Mouse (Mus musculus): Measurements from ENCODE around the gene Sall4. TPM values are rescaled to one million over a fixed set of nuclear protein-coding genes. Genes with fewer than 3 reads are reported as not detected.
A peak's percentile ranks its signal among the peaks of the same experiment; 100 is the strongest.

The Sall4 gene
- total RNA-seq, 1 experiment: 143 TPM

DNA sequence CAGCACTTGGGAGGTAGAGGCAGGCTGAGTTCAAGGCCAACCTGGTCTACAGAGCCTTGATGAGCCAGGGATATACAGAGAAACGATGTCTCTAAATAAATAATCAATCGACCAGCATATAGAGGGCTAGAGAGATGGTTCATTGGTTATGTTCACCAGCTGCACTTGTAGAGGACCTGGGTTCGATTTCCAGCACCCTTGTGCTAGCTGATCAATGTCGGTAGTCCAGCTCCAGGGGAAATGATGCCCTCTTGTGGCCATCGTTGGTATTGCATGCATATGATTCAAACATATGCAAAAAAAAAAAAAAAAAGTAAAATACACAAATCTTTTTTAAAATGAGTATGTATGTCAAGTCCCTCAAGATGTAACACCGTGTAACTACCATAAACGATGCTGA is 25.1 kb downstream of the Sall4 start:
- H3K4me3 ChIP-seq (ENCODE audit: insufficient read depth in 1 of 2, low read depth in 1 of 2, low read length in 2 of 2, poor library complexity in 1 of 2, severe bottlenecking in 1 of 2): peak overlapping the region in 1 of 2 experiments; percentile 0; a peak in 1 of 4 replicates
- H3K27ac ChIP-seq (ENCODE audit: insufficient read depth, low read depth, low read length, poor library complexity, severe bottlenecking): no peak overlapping the region
- TF ChIP-seq CHD2 (IDR thresholded peaks at IDR 0.05; ENCODE audit: low read depth, low read length) (no peak), MAFK (IDR thresholded peaks at IDR 0.05; ENCODE audit: insufficient read depth, low read depth, low read length) (no peak), ZC3H11A (IDR thresholded peaks at IDR 0.05; ENCODE audit: borderline replicate concordance, low read depth, low read length) (peak; percentile 54; the same call in 1 of the 2 replicates), HCFC1 (IDR thresholded peaks at IDR 0.05; ENCODE audit: borderline replicate concordance, insufficient read depth, low read length) (no peak), ZNF384 (IDR thresholded peaks at IDR 0.05; ENCODE audit: low read depth, low read length) (peak; percentile 99)
- H3K36me3 ChIP-seq (ENCODE audit: control insufficient read depth, insufficient read depth, low read length, poor library complexity, severe bottlenecking): no peaks in the 10 kb centered on the region
- no peaks in the 10 kb centered on the region for H3K9me3 ChIP-seq (ENCODE audit: control insufficient read depth, insufficient read depth, low read depth, low read length)
- in situ Hi-C loops (cut with MboI; ENCODE audit: low sequenced_read_pairs in 2 of 2, unreplicated experiment in 2 of 2): no loop called here
- DNase-seq (ENCODE audit: low read depth, low spot score): no peak
- peaks cover 2 to 11% of the 10 kb centered on the region in 2 experiments; a peak in 2 of 4 replicates for H3K4me1 ChIP-seq (ENCODE audit: control insufficient read depth in 2 of 2, insufficient read depth in 2 of 2, low read length in 2 of 2, poor library complexity in 1 of 2)
- no peak overlapping the region for H3K9ac ChIP-seq (ENCODE audit: insufficient read depth, low read depth, low read length, poor library complexity, severe bottlenecking)

DNA sequence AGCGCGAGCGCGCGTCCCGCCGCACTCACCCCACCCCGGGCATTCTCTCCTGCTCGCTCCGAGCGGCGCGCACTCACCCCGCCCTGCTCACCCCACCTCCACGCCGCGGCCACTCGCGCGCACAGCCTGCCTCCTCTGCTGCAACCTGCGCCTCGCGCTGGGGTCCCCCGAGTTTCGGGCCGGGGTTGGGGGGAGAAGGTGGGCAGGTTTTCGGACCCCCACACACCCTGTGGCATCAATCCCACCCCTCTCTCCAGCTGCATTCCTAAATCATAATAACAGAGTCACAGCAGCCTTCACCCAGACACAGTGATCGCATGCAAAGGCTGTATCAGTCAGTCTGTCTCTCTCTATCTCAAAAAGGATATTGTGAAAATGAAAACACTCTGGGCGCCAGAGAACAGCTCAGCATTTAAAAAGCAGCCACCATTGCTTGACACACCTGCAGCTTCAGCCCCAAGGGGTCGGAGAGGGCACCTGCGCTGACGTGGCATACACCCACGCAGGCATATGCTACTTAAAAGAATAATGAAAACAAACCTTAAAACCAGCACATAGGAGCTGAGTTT is 25.6 kb downstream of the Sall4 start, which contains the start of gene Atp9a:
TSS of gene Atp9a (minus strand) at position 351 of the 569 bp plus-strand sequence.
- DNase-seq (ENCODE audit: low read depth, low spot score): no peak
- Histone ChIP-seq H3K9me3 (ENCODE audit: control insufficient read depth, insufficient read depth, low read depth, low read length) (no peaks in the 10 kb centered on the region), H3K9ac (ENCODE audit: insufficient read depth, low read depth, low read length, poor library complexity, severe bottlenecking) (peak within 1 kb of the TSS; percentile 75), H3K27ac (ENCODE audit: insufficient read depth, low read depth, low read length, poor library complexity, severe bottlenecking) (no peak within 1 kb of the TSS; the same call in none of the 2 replicates), H3K36me3 (ENCODE audit: control insufficient read depth, insufficient read depth, low read length, poor library complexity, severe bottlenecking) (no peaks in the 10 kb centered on the region), H3K4me1 (ENCODE audit: control insufficient read depth in 2 of 2, insufficient read depth in 2 of 2, low read length in 2 of 2, poor library complexity in 1 of 2) (peaks cover 2 to 11% of the 10 kb centered on the region in 2 experiments; a peak in 2 of 4 replicates), H3K4me3 (ENCODE audit: insufficient read depth in 1 of 2, low read depth in 1 of 2, low read length in 2 of 2, poor library complexity in 1 of 2, severe bottlenecking in 1 of 2) (peak within 1 kb of the TSS; percentile 83 to 97)
- TF ChIP-seq HCFC1 (IDR thresholded peaks at IDR 0.05; ENCODE audit: borderline replicate concordance, insufficient read depth, low read length) (no peak), ZNF384 (IDR thresholded peaks at IDR 0.05; ENCODE audit: low read depth, low read length) (no peak), CHD2 (IDR thresholded peaks at IDR 0.05; ENCODE audit: low read depth, low read length) (no peak), MAFK (IDR thresholded peaks at IDR 0.05; ENCODE audit: insufficient read depth, low read depth, low read length) (no peak)
- in situ Hi-C loops (cut with MboI; ENCODE audit: low sequenced_read_pairs in 2 of 2, unreplicated experiment in 2 of 2): no loop called here

DNA sequence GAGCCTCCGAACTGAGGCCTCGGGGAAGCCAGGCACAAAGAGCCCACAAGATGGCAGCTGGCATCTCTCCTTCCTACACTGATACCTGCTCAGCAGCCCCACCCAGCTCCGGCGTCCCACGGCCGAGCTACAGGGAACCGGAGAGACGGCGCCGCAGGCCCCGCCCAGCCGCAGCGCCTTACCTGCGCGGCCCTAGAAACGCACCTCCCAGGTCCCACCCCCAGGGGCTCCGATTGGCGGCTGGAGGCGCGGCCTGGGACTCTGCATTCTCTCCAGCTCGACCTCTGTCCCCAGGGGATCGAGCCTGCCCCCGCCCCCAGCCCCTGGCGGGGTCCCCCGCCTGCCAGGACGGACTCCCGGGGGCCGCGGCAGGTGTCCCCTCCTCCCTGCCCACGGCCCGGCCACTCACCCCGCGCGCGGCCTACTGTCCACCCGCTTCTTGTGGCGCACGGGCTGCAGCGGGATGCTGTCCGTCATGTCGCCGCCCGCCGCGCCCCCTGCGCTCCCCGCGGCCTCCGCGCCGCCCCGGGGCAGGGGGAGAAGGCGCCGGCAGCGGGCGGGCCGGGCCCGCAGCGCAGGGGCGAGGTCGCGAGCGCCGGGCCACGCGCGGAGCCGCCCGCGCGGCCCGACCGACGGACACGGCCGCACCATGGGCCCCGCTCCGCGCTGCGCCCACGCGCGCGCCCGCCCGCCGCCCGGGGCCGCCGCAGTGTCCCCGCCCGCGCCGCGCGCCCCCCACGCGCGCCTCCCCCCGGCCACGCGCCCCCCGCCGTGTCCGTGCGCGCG is 26.3 kb downstream of the Sall4 start:
- peak; percentile 78 for DNase-seq (ENCODE audit: low read depth, low spot score)
- TF ChIP-seq ZC3H11A (IDR thresholded peaks at IDR 0.05; ENCODE audit: borderline replicate concordance, low read depth, low read length) (no peak), HCFC1 (IDR thresholded peaks at IDR 0.05; ENCODE audit: borderline replicate concordance, insufficient read depth, low read length) (no peak), MAFK (IDR thresholded peaks at IDR 0.05; ENCODE audit: insufficient read depth, low read depth, low read length) (no peak), ZNF384 (IDR thresholded peaks at IDR 0.05; ENCODE audit: low read depth, low read length) (no peak), CHD2 (IDR thresholded peaks at IDR 0.05; ENCODE audit: low read depth, low read length) (no peak)
- H3K9me3 ChIP-seq (ENCODE audit: control insufficient read depth, insufficient read depth, low read depth, low read length): no peaks in the 10 kb centered on the region
- H3K4me1 ChIP-seq (ENCODE audit: control insufficient read depth in 2 of 2, insufficient read depth in 2 of 2, low read length in 2 of 2, poor library complexity in 1 of 2): peaks cover 2 to 11% of the 10 kb centered on the region in 2 experiments; a peak in 2 of 4 replicates
- no peaks in the 10 kb centered on the region for H3K36me3 ChIP-seq (ENCODE audit: control insufficient read depth, insufficient read depth, low read length, poor library complexity, severe bottlenecking)
- peak overlapping the region; percentile 83 to 97 for H3K4me3 ChIP-seq (ENCODE audit: insufficient read depth in 1 of 2, low read depth in 1 of 2, low read length in 2 of 2, poor library complexity in 1 of 2, severe bottlenecking in 1 of 2)
- in situ Hi-C loops (cut with MboI; ENCODE audit: low sequenced_read_pairs in 2 of 2, unreplicated experiment in 2 of 2): no loop called here
- peak overlapping the region; percentile 70 for H3K27ac ChIP-seq (ENCODE audit: insufficient read depth, low read depth, low read length, poor library complexity, severe bottlenecking)
- peak overlapping the region; percentile 75 for H3K9ac ChIP-seq (ENCODE audit: insufficient read depth, low read depth, low read length, poor library complexity, severe bottlenecking)

DNA sequence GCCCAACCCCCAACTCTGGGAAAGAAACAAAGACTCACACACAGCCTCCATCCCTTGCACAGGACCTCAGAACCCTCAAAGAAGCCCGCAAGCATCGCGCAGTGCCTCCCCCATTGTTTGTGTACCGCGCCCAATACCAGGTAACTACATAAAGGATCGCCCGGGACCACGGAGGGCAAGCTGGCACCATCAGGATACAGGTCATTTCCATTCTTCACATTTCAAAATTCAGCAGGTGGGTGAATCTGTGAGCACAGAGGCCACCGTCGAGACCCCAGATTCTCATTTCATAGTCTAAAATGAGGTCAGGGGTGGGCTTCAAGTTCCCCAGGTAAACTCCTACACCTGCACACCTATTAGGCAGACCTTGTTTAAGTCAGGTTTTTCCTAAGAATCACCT is 27.2 kb downstream of the Sall4 start:
- DNase-seq (ENCODE audit: low read depth, low spot score): no peak
- peaks cover 2 to 11% of the 10 kb centered on the region in 2 experiments; a peak in 2 of 4 replicates for H3K4me1 ChIP-seq (ENCODE audit: control insufficient read depth in 2 of 2, insufficient read depth in 2 of 2, low read length in 2 of 2, poor library complexity in 1 of 2)
- no peaks in the 10 kb centered on the region for H3K36me3 ChIP-seq (ENCODE audit: control insufficient read depth, insufficient read depth, low read length, poor library complexity, severe bottlenecking)
- in situ Hi-C loops (cut with MboI; ENCODE audit: low sequenced_read_pairs in 2 of 2, unreplicated experiment in 2 of 2): no loop called here
- 0 out of 2 replicates have a peak overlapping the region, but pooled peaks have one; percentile 19 for H3K9ac ChIP-seq (ENCODE audit: insufficient read depth, low read depth, low read length, poor library complexity, severe bottlenecking)
- no peaks in the 10 kb centered on the region for H3K9me3 ChIP-seq (ENCODE audit: control insufficient read depth, insufficient read depth, low read depth, low read length)
- peak overlapping the region; percentile 76 to 97 for H3K4me3 ChIP-seq (ENCODE audit: insufficient read depth in 1 of 2, low read depth in 1 of 2, low read length in 2 of 2, poor library complexity in 1 of 2, severe bottlenecking in 1 of 2)
- no peak for TF ChIP-seq CHD2 (IDR thresholded peaks at IDR 0.05; ENCODE audit: low read depth, low read length)
- H3K27ac ChIP-seq (ENCODE audit: insufficient read depth, low read depth, low read length, poor library complexity, severe bottlenecking): no peak overlapping the region
